Mouse (Mus musculus): ENCODE data around the gene Asic2. TPM values are rescaled to one million over a fixed set of nuclear protein-coding genes. Genes with fewer than 3 reads are reported as not detected.

The Asic2 gene
- 2.2 and 2.6 TPM in 2 replicates for polyA plus RNA-seq (2012; rRNA removed)

GRCm38 (mm10) chr11:81968401-81968881 is at the start of gene Asic2:
TSS of gene Asic2 (minus strand) at chr11:81968457.

GRCm38 (mm10) chr11:81860250-81860972 is 107.8 kb downstream of the Asic2 start, which contains the start of gene 5530401A14Rik:
TSS of gene 5530401A14Rik (plus strand) at chr11:81860673.

GRCm38 (mm10) chr11:80858065-80858464 is 1110.2 kb downstream of the Asic2 start, which contains the start of gene Spaca3:
TSS of gene Spaca3 (plus strand) at chr11:80858365.

Other genes with a start within 250 kb of the Asic2 start
- gene 5530401A14Rik, start 107.8 kb downstream of the Asic2 start, polyA plus RNA-seq (2012; rRNA removed), result 0.04 TPM in 2 replicates
- 0.25 and 1.5 TPM in 2 replicates for gene Ccl2, start 67.1 kb upstream of the Asic2 start, polyA plus RNA-seq (2012; rRNA removed)
- gene Gm17268, start 70.1 kb upstream of the Asic2 start, polyA plus RNA-seq (2012; rRNA removed), result not detected in 2 replicates
- gene Ccl7, start 77.3 kb upstream of the Asic2 start, polyA plus RNA-seq (2012; rRNA removed), result 0.13 and 0.63 TPM in 2 replicates
- gene Ccl11, start 89.4 kb upstream of the Asic2 start, polyA plus RNA-seq (2012; rRNA removed), result 0.07 TPM in 1 of 2 replicates, not detected in the other
- gene Ccl12, start 133.4 kb upstream of the Asic2 start, polyA plus RNA-seq (2012; rRNA removed), result 0.72 and 0.89 TPM in 2 replicates
- gene Ccl8, start 146.7 kb upstream of the Asic2 start, polyA plus RNA-seq (2012; rRNA removed), result not detected in 2 replicates